Mouse (Mus musculus): Measurements from ENCODE around the gene Rps19.
"Not testable (repeated sequence)": the region's sequence is repeated elsewhere in the genome, so short reads cannot be mapped to it uniquely, and the experiment has no call there.

The Rps19 gene

GRCm38 (mm10) chr7:24883896-24884692 lies at the start of gene Rps19:
Rps19 (plus strand) TSS chr7:24884371.
- peak; percentile 99 for DNase-seq

GRCm38 (mm10) chr7:24838732-24839409 lies 45.3 kb upstream of the Rps19 start:
- DNase-seq, result not testable (repeated sequence)

- DNase-seq, result no peak
Measured at GRCm38 (mm10) chr7:24839410-24839808, 44.8 kb upstream of the Rps19 start.

- no peak for DNase-seq
Measured at GRCm38 (mm10) chr7:24840331-24840730, 43.8 kb upstream of the Rps19 start.

GRCm38 (mm10) chr7:24841009-24841408 lies 43.2 kb upstream of the Rps19 start:
- no peak for DNase-seq

- no peak for DNase-seq
Measured at GRCm38 (mm10) chr7:24844144-24844543, 40.0 kb upstream of the Rps19 start.

- no peak for DNase-seq
Measured at GRCm38 (mm10) chr7:24845181-24845580, 39.0 kb upstream of the Rps19 start.

GRCm38 (mm10) chr7:24845713-24846112 lies 38.5 kb upstream of the Rps19 start:
- no peak for DNase-seq

GRCm38 (mm10) chr7:24846576-24846975 lies 37.6 kb upstream of the Rps19 start:
- DNase-seq, result not testable (repeated sequence)

- DNase-seq, result no peak
Measured at GRCm38 (mm10) chr7:24850162-24850561, 34.0 kb upstream of the Rps19 start.

GRCm38 (mm10) chr7:24850899-24851303 lies 33.3 kb upstream of the Rps19 start:
- DNase-seq, result no peak

- no peak for DNase-seq
Measured at GRCm38 (mm10) chr7:24851596-24852325, 32.4 kb upstream of the Rps19 start.

GRCm38 (mm10) chr7:24852557-24853232 lies 31.5 kb upstream of the Rps19 start:
- no peak for DNase-seq

GRCm38 (mm10) chr7:24853233-24853563 lies 31.0 kb upstream of the Rps19 start:
- no peak for DNase-seq

GRCm38 (mm10) chr7:24853695-24854094 lies 30.5 kb upstream of the Rps19 start:
- DNase-seq, result no peak

GRCm38 (mm10) chr7:24856460-24857120 lies 27.6 kb upstream of the Rps19 start:
- no peak for DNase-seq

GRCm38 (mm10) chr7:24859234-24859633 lies 24.9 kb upstream of the Rps19 start:
- DNase-seq, result no peak

- DNase-seq, result no peak
Measured at GRCm38 (mm10) chr7:24861913-24862312, 22.3 kb upstream of the Rps19 start, which contains the start of gene Gm9844. Gm9844 (plus strand) TSS chr7:24862213.

- DNase-seq, result no peak
Measured at GRCm38 (mm10) chr7:24862853-24863252, 21.3 kb upstream of the Rps19 start.

GRCm38 (mm10) chr7:24864156-24864555 lies 20.0 kb upstream of the Rps19 start:
- DNase-seq, result no peak

- no peak for DNase-seq
Measured at GRCm38 (mm10) chr7:24869080-24869479, 15.1 kb upstream of the Rps19 start.

- peak in 1 of 2 experiments; percentile 34 for DNase-seq
Measured at GRCm38 (mm10) chr7:24869532-24870165, 14.5 kb upstream of the Rps19 start, which contains the start of the genes Lypd4 and Dmrtc2. Lypd4 (minus strand) TSS chr7:24869941. Dmrtc2 (plus strand) TSS chr7:24870057.
